Mouse (Mus musculus): ENCODE measurements around the gene Dao.

DNA sequence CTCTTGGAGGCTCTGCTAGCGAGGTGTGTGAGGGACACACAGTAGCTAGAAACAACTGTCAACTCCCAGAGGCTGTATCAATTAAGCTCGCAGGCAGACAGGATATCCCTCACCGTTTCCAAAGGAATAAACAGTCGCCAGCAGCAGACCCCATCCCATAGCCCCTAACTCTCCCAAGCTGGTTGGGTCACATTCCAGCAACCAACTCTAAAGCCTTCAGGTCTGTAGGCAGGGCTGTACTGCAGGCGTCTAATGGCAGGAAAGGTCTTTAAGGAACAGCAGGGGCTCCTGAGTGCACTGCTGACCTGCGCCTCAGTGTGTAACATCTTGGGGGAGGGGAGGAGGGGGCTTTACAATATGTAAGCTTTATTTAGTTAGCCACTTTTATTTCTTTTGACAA is 44.5 kb upstream of the Dao start:
- TF ChIP-seq CTCF (IDR thresholded peaks at IDR 0.05; ENCODE audit: low read depth, low read length) (no peak), POLR2A (IDR thresholded peaks at IDR 0.05; ENCODE audit: borderline replicate concordance, low read depth, low read length) (no peak)

Measured in bone marrow macrophage, adult 2 months (primary cell).